Mouse (Mus musculus): ENCODE measurements around the gene Cltb.

Gene Cltb

GRCm38 (mm10) chr13:54560608-54561007 lies 50.5 kb downstream of the Cltb start:
- no peak for DNase-seq

GRCm38 (mm10) chr13:54559656-54560055 lies 51.5 kb downstream of the Cltb start:
- no peak for DNase-seq

GRCm38 (mm10) chr13:54557652-54558051 lies 53.5 kb downstream of the Cltb start:
- peak; percentile 71 to 89 for DNase-seq

- peak; percentile 77 to 81 for DNase-seq
These were observed 54.3 kb downstream of the Cltb start for GRCm38 (mm10) chr13:54556796-54557195.

GRCm38 (mm10) chr13:54556176-54556575 lies 55.0 kb downstream of the Cltb start:
- no peak for DNase-seq

GRCm38 (mm10) chr13:54548036-54548435 lies 63.1 kb downstream of the Cltb start:
- DNase-seq = peak; percentile 41 to 54
